Mouse (Mus musculus): ENCODE data around the gene Dynll1. TPM values are rescaled to one million over a fixed set of nuclear protein-coding genes. Genes with fewer than 3 reads are reported as not detected.

Dynll1 gene
- total and polyA plus RNA-seq, 3 experiments, result 65.1 to 85.6 (median 65.2) TPM

- H3K4me1 ChIP-seq (ENCODE audit: control insufficient read depth, insufficient read depth, low read length), result peaks cover 10% of the 10 kb centered on the region
- no peak overlapping the region for H3K4me3 ChIP-seq
- intact Hi-C loops (cut with DNase I), result loop anchor here (10.0 kb wide), 1 partner anchor 210 kb away; the partner anchor contains the start of gene Sirt4
- H3K27me3 ChIP-seq (ENCODE audit: control insufficient read depth, insufficient read depth, low read length), result no peaks in the 10 kb centered on the region
- H3K27ac ChIP-seq, result no peak overlapping the region
- TF ChIP-seq EP300 (IDR thresholded peaks at IDR 0.05; ENCODE audit: insufficient read depth, low read depth, low read length), result no peak
- peak; percentile 54 for TF ChIP-seq CTCF (IDR thresholded peaks at IDR 0.05)
- H3K9ac ChIP-seq (ENCODE audit: low read depth, low read length), result no peak overlapping the region
- H3K79me2 ChIP-seq (replicated peaks; ENCODE audit: control insufficient read depth, insufficient read depth, low read length), result peaks cover 12% of the 10 kb centered on the region
- peaks cover 17% of the 10 kb centered on the region for H3K36me3 ChIP-seq (ENCODE audit: control insufficient read depth, insufficient read depth, low read length)
- no peak for DNase-seq
- WGBS, result 52% methylated on average over 1 of the region's 1 CpGs
Observed at GRCm38 (mm10) chr5:115274353-115274752, 26.4 kb downstream of the Dynll1 start.

GRCm38 (mm10) chr5:115273549-115274135, 27.2 kb downstream of the Dynll1 start:
- Histone ChIP-seq H3K4me1 (ENCODE audit: control insufficient read depth, insufficient read depth, low read length) (peaks cover 14% of the 10 kb centered on the region), H3K27ac (no peak overlapping the region; the same call in 1 of the 2 replicates), H3K79me2 (replicated peaks; ENCODE audit: control insufficient read depth, insufficient read depth, low read length) (peaks cover 13% of the 10 kb centered on the region), H3K9ac (ENCODE audit: low read depth, low read length) (no peak overlapping the region), H3K4me3 (no peak overlapping the region; the same call in none of the 2 replicates), H3K36me3 (ENCODE audit: control insufficient read depth, insufficient read depth, low read length) (peaks cover 22% of the 10 kb centered on the region), H3K27me3 (ENCODE audit: control insufficient read depth, insufficient read depth, low read length) (no peaks in the 10 kb centered on the region)
- WGBS, result 67% methylated on average over 6 of the region's 6 CpGs
- no peak for DNase-seq
- no peak for TF ChIP-seq CTCF (IDR thresholded peaks at IDR 0.05)
- TF ChIP-seq POLR2A (IDR thresholded peaks at IDR 0.05; ENCODE audit: insufficient read depth, low read depth, low read length), result no peak
- no peak for TF ChIP-seq EP300 (IDR thresholded peaks at IDR 0.05; ENCODE audit: insufficient read depth, low read depth, low read length)
- intact Hi-C loops (cut with DNase I), result loop anchor here (2.0 to 10.0 kb wide), 4 partner anchors 27 to 211 kb away; partner anchors contain the start of genes Dynll1, Sirt4 and Srsf9

- peak within 1 kb of the TSS; percentile 95 for H3K27ac ChIP-seq
- peak; percentile 96 to 100 for DNase-seq
- peaks cover 26% of the 10 kb centered on the region for H3K36me3 ChIP-seq (ENCODE audit: control insufficient read depth, insufficient read depth, low read length)
- peaks cover 17% of the 10 kb centered on the region for H3K4me1 ChIP-seq (ENCODE audit: control insufficient read depth, insufficient read depth, low read length)
- no peaks in the 10 kb centered on the region for H3K27me3 ChIP-seq (ENCODE audit: control insufficient read depth, insufficient read depth, low read length)
- peak within 1 kb of the TSS; percentile 88 for H3K4me3 ChIP-seq
- intact Hi-C loops (cut with DNase I), result loop anchor here (2.0 to 10.0 kb wide), 4 partner anchors 28 to 212 kb away; partner anchors contain the start of genes Dynll1, Sirt4 and Srsf9
- peak within 1 kb of the TSS; percentile 100 for H3K9ac ChIP-seq (ENCODE audit: low read depth, low read length)
- TF ChIP-seq POLR2A (IDR thresholded peaks at IDR 0.05; ENCODE audit: insufficient read depth, low read depth, low read length), result peak; percentile 99
- no peak for TF ChIP-seq CTCF (IDR thresholded peaks at IDR 0.05)
- peak; percentile 67; the same call in 1 of the 2 replicates for TF ChIP-seq EP300 (IDR thresholded peaks at IDR 0.05; ENCODE audit: insufficient read depth, low read depth, low read length)
- WGBS, result 12% methylated on average over 26 of the region's 26 CpGs
- H3K79me2 ChIP-seq (replicated peaks; ENCODE audit: control insufficient read depth, insufficient read depth, low read length), result peaks cover 13% of the 10 kb centered on the region
Observed at GRCm38 (mm10) chr5:115272812-115273548, 27.8 kb downstream of the Dynll1 start, which contains the start of gene Rnf10. Rnf10 (minus strand) TSS chr5:115272898.

GRCm38 (mm10) chr5:115271931-115272811, 28.6 kb downstream of the Dynll1 start:
- under 1% methylated on average over 77 of the region's 77 CpGs for WGBS
- no peak for DNase-seq
- H3K27ac ChIP-seq, result peak overlapping the region; percentile 95
- intact Hi-C loops (cut with DNase I), result loop anchor here (2.0 to 10.0 kb wide), 4 partner anchors 29 to 213 kb away; partner anchors contain the start of genes Dynll1, Sirt4 and Srsf9
- peak overlapping the region; percentile 88 for H3K4me3 ChIP-seq
- no peak for TF ChIP-seq CTCF (IDR thresholded peaks at IDR 0.05)
- TF ChIP-seq POLR2A (IDR thresholded peaks at IDR 0.05; ENCODE audit: insufficient read depth, low read depth, low read length), result no peak
- no peak for TF ChIP-seq EP300 (IDR thresholded peaks at IDR 0.05; ENCODE audit: insufficient read depth, low read depth, low read length)
- no peaks in the 10 kb centered on the region for H3K27me3 ChIP-seq (ENCODE audit: control insufficient read depth, insufficient read depth, low read length)
- peaks cover 21% of the 10 kb centered on the region for H3K4me1 ChIP-seq (ENCODE audit: control insufficient read depth, insufficient read depth, low read length)
- peaks cover 13% of the 10 kb centered on the region for H3K79me2 ChIP-seq (replicated peaks; ENCODE audit: control insufficient read depth, insufficient read depth, low read length)
- H3K9ac ChIP-seq (ENCODE audit: low read depth, low read length), result peak overlapping the region; percentile 100
- peaks cover 29% of the 10 kb centered on the region for H3K36me3 ChIP-seq (ENCODE audit: control insufficient read depth, insufficient read depth, low read length)

GRCm38 (mm10) chr5:115269969-115270368, 30.8 kb downstream of the Dynll1 start:
- Histone ChIP-seq H3K9ac (ENCODE audit: low read depth, low read length) (no peak overlapping the region), H3K27ac (peak overlapping the region; percentile 4; the same call in 1 of the 2 replicates), H3K4me3 (peak overlapping the region; percentile 7; the same call in 1 of the 2 replicates), H3K79me2 (replicated peaks; ENCODE audit: control insufficient read depth, insufficient read depth, low read length) (peaks cover 13% of the 10 kb centered on the region), H3K36me3 (ENCODE audit: control insufficient read depth, insufficient read depth, low read length) (peaks cover 29% of the 10 kb centered on the region), H3K27me3 (ENCODE audit: control insufficient read depth, insufficient read depth, low read length) (no peaks in the 10 kb centered on the region), H3K4me1 (ENCODE audit: control insufficient read depth, insufficient read depth, low read length) (peaks cover 31% of the 10 kb centered on the region)
- intact Hi-C loops (cut with DNase I), result loop anchor here (10.0 kb wide), 1 partner anchor 215 kb away; the partner anchor contains the start of gene Sirt4
- WGBS, result 65% methylated on average over 1 of the region's 1 CpGs
- TF ChIP-seq POLR2A (IDR thresholded peaks at IDR 0.05; ENCODE audit: insufficient read depth, low read depth, low read length), result no peak
- TF ChIP-seq CTCF (IDR thresholded peaks at IDR 0.05), result no peak
- no peak for TF ChIP-seq EP300 (IDR thresholded peaks at IDR 0.05; ENCODE audit: insufficient read depth, low read depth, low read length)
- no peak for DNase-seq
